Mouse (Mus musculus): Measurements from ENCODE around the gene Timm22.

DNA sequence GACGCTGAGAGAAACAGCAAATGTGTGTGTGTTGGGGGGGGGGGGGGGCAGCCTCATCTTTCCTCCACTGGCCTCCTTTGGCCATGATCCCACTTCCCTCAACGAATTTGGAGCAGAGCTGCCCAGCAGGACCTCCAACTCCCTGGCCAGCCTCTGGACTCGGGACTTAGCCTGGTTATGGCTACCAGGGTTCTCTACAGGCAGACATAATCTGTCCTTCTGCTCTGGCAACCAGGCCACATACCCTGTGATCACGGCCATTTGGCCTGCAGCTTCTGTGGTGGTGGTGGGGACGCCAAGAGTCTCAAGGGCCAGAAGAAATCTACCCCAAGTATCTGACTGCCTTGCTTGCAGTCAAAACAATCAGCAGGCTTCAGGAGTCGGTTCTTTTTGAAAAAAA is 34.2 kb upstream of the Timm22 start:
- TF ChIP-seq POLR2A (IDR thresholded peaks at IDR 0.05; ENCODE audit: low read depth, low read length) (no peak), CTCF (IDR thresholded peaks at IDR 0.05; ENCODE audit: extremely low read depth, insufficient read length, insufficient replicate concordance, low read depth, low read length) (no peak)
